Mouse (Mus musculus) myocyte (in vitro differentiated cells): ENCODE measurements at regions not wholly inside any gene's neighbourhood (a gene's known extent, or its start where the extent isn't known, plus 50 kb on each side); places are given as distances from the start of the nearest gene placed in this dataset.

Experiments
- CEBPB ChIP-seq: IDR thresholded peaks from 2 replicates; pipeline ENCODE4 v1.6.1; 2011; ENCODE audit warnings: mild to moderate bottlenecking, moderate library complexity; ENCODE audit not compliant: poor library complexity, insufficient read depth, severe bottlenecking
- E2F4 ChIP-seq: IDR thresholded peaks from one replicate; pipeline ENCODE4 v1.6.1; 2011; ENCODE audit warnings: mild to moderate bottlenecking, control low read depth, moderate library complexity; ENCODE audit not compliant: insufficient read depth
- MAX ChIP-seq: IDR thresholded peaks from one replicate; pipeline ENCODE4 v1.6.1; 2011; ENCODE audit warnings: low read depth, mild to moderate bottlenecking, control low read depth
- POLR2A ChIP-seq: IDR thresholded peaks from one replicate; pipeline ENCODE4 v1.6.1; 2011; ENCODE audit warnings: low read depth, mild to moderate bottlenecking, control low read depth, moderate library complexity; ENCODE audit not compliant: insufficient read length
- POLR2AphosphoS2 ChIP-seq: IDR thresholded peaks from one replicate; pipeline ENCODE4 v1.6.1; 2011; ENCODE audit warnings: low read depth, control low read depth; ENCODE audit not compliant: insufficient read length
- TCF12 ChIP-seq: IDR thresholded peaks from one replicate; pipeline ENCODE4 v1.6.1; 2011; ENCODE audit warnings: mild to moderate bottlenecking, control low read depth; ENCODE audit not compliant: poor library complexity, insufficient read depth, severe bottlenecking

GRCm38 (mm10) chr6:84365914-84366313 lies 227.8 kb downstream of the Cyp26b1 start:
- TF ChIP-seq POLR2A (no peak), POLR2AphosphoS2 (no peak), TCF12 (no peak), E2F4 (no peak), MAX (no peak), CEBPB (no peak)
